Mouse (Mus musculus): Measurements from ENCODE around the gene Mpeg1.

DNA sequence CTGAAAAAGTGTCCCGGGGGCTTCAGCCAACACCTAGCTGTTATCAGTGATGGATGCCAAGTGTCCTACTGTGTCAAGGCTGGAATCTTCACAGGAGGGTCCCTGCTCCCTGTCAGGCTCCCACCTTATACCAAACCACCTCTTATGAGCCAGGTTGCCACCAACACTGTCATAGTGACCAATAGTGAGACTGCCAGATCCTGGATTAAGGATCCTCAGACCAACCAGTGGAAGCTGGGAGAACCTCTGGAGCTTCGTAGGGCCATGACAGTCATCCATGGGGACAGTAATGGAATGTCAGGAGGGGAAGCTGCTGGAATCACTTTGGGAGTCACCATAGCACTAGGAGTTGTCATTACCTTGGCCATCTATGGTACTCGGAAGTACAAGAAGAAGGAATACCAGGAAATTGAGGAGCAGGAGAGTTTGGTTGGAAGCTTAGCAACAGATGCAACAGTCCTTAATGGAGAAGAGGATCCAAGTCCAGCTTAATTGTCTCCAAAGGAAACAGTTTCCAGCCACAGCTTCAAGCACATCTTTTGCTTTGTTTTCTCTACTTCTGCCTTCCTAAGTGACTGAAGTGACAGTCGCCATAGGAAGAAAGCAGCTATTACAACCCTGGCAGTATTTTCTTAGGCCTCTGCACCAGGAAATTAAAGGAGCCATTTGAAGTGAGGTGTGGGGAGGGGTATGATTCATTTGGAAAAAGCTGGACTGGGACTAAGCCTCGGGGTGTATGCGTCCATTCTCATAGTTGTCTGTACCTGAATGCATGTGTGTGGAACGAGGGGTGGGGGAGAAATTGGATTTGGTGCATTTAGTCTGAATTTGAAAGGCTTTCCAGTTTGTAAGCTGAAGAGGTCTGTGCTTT, 2.5 kb downstream of the Mpeg1 start:
- TF ChIP-seq CTCF (IDR thresholded peaks at IDR 0.05; ENCODE audit: low read depth, low read length), result no peak
- TF ChIP-seq EP300 (IDR thresholded peaks at IDR 0.05; ENCODE audit: insufficient read depth, low read depth, low read length), result no peak
- no peak for TF ChIP-seq POLR2A (IDR thresholded peaks at IDR 0.05; ENCODE audit: insufficient read depth, low read length)
